Mouse (Mus musculus) gonadal fat pad, adult 2 months (tissue): ENCODE data around the gene Olfr765. TPM values are rescaled to one million over a fixed set of nuclear protein-coding genes. Genes with fewer than 3 reads are reported as not detected.
"Not testable (repeated sequence)": the region's sequence is repeated elsewhere in the genome, so short reads cannot be mapped to it uniquely, and the experiment has no call there.

Experiments
- DNase-seq: peaks from one replicate; pipeline ENCODE4 v3.0.0-alpha.2; 2012; ENCODE audit warnings: low read depth
- polyA plus RNA-seq: library from polyadenylated mRNA; depleted of rRNA; stranded (reverse); fragments of >200 nt; gene quantifications from 2 replicates; pipeline ENCODE4 v1.2.3, GENCODE M21; 2012; rRNA removed

Gene Olfr765
- not detected in 2 replicates for polyA plus RNA-seq

GRCm38 (mm10) chr10:129049898-129050297 lies at the start of gene Olfr765:
TSS of gene Olfr765 (minus strand) at chr10:129049998.
- not testable (repeated sequence) for DNase-seq

GRCm38 (mm10) chr10:129099275-129099674 lies 49.5 kb upstream of the Olfr765 start, which contains the start of gene Olfr768:
TSS of gene Olfr768 (minus strand) at chr10:129099375.
- no peak for DNase-seq

- DNase-seq: not testable (repeated sequence)
Observed at GRCm38 (mm10) chr10:129082810-129083209, 33.0 kb upstream of the Olfr765 start, which contains the start of gene Olfr767. TSS of gene Olfr767 (minus strand) at chr10:129082910.

- DNase-seq: no peak
Observed at GRCm38 (mm10) chr10:129068877-129069276, 19.1 kb upstream of the Olfr765 start, which contains the start of gene Olfr766-ps1. TSS of gene Olfr766-ps1 (minus strand) at chr10:129068977.

- no peak for DNase-seq
Observed at GRCm38 (mm10) chr10:129039796-129040195, 10.0 kb downstream of the Olfr765 start, which contains the start of gene Olfr764-ps1. TSS of gene Olfr764-ps1 (minus strand) at chr10:129039896.

GRCm38 (mm10) chr10:129028343-129028742 lies 21.5 kb downstream of the Olfr765 start:
- DNase-seq: no peak

- no peak for DNase-seq
Observed at GRCm38 (mm10) chr10:129026018-129026662, 23.7 kb downstream of the Olfr765 start.

GRCm38 (mm10) chr10:129023319-129023718 lies 26.5 kb downstream of the Olfr765 start:
- no peak for DNase-seq

GRCm38 (mm10) chr10:129014477-129014876 lies 35.3 kb downstream of the Olfr765 start:
- DNase-seq: no peak

- not testable (repeated sequence) for DNase-seq
Observed at GRCm38 (mm10) chr10:129011511-129011910, 38.3 kb downstream of the Olfr765 start.

GRCm38 (mm10) chr10:129010288-129010841 lies 39.4 kb downstream of the Olfr765 start, which contains the start of gene Olfr763:
TSS of gene Olfr763 (plus strand) at chr10:129010791.
- no peak for DNase-seq

GRCm38 (mm10) chr10:129004032-129004920 lies 45.5 kb downstream of the Olfr765 start:
- DNase-seq: no peak

GRCm38 (mm10) chr10:128996523-128997040 lies 53.2 kb downstream of the Olfr765 start:
- no peak for DNase-seq

- DNase-seq: no peak
Observed at GRCm38 (mm10) chr10:128995796-128996195, 54.0 kb downstream of the Olfr765 start.

Other genes starting within 250 kb of the Olfr765 start
- gene Dnajc14, start 245.9 kb downstream of the Olfr765 start, polyA plus RNA-seq: 18.3 and 21.4 TPM in 2 replicates
- 18.0 and 22.4 TPM in 2 replicates for gene Tmem198b, start 245.6 kb downstream of the Olfr765 start, polyA plus RNA-seq
- gene Sarnp, start 232.7 kb downstream of the Olfr765 start, polyA plus RNA-seq: 8.2 and 8.5 TPM in 2 replicates
- gene Ormdl2, start 228.4 kb downstream of the Olfr765 start, polyA plus RNA-seq: 129 and 147 TPM in 2 replicates
- gene Gdf11, start 158.3 kb downstream of the Olfr765 start, polyA plus RNA-seq: 1.4 and 1.7 TPM in 2 replicates
- 221 and 278 TPM in 2 replicates for gene Cd63, start 149.0 kb downstream of the Olfr765 start, polyA plus RNA-seq
- gene Rdh5, start 127.1 kb downstream of the Olfr765 start, polyA plus RNA-seq: 23.7 and 24.5 TPM in 2 replicates
- 227 and 296 TPM in 2 replicates for gene Bloc1s1, start 126.0 kb downstream of the Olfr765 start, polyA plus RNA-seq
- gene Itga7, start 116.2 kb downstream of the Olfr765 start, polyA plus RNA-seq: 85.0 and 170 TPM in 2 replicates
- 3.9 and 6.2 TPM in 2 replicates for gene Mettl7b, start 89.0 kb downstream of the Olfr765 start, polyA plus RNA-seq
- gene Olfr9, start 60.6 kb downstream of the Olfr765 start, polyA plus RNA-seq: not detected in 2 replicates
- not detected in 2 replicates for gene Olfr763, start 39.2 kb downstream of the Olfr765 start, polyA plus RNA-seq
- not detected in 2 replicates for gene Olfr764-ps1, start 10.1 kb downstream of the Olfr765 start, polyA plus RNA-seq
- gene Olfr766-ps1, start 19.0 kb upstream of the Olfr765 start, polyA plus RNA-seq: not detected in 2 replicates
- not detected in 2 replicates for gene Olfr767, start 32.9 kb upstream of the Olfr765 start, polyA plus RNA-seq
- not detected in 2 replicates for gene Olfr768, start 49.4 kb upstream of the Olfr765 start, polyA plus RNA-seq
- not detected in 2 replicates for gene Olfr769, start 67.9 kb upstream of the Olfr765 start, polyA plus RNA-seq
- gene Olfr770, start 89.0 kb upstream of the Olfr765 start, polyA plus RNA-seq: not detected in 2 replicates
- not detected in 2 replicates for gene Olfr771, start 114.8 kb upstream of the Olfr765 start, polyA plus RNA-seq
- not detected in 2 replicates for gene Olfr772, start 127.9 kb upstream of the Olfr765 start, polyA plus RNA-seq
- not detected in 2 replicates for gene Olfr773, start 137.4 kb upstream of the Olfr765 start, polyA plus RNA-seq
- not detected in 2 replicates for gene Olfr774, start 186.2 kb upstream of the Olfr765 start, polyA plus RNA-seq
- not detected in 2 replicates for gene Olfr775, start 198.4 kb upstream of the Olfr765 start, polyA plus RNA-seq
- gene Olfr776, start 209.1 kb upstream of the Olfr765 start, polyA plus RNA-seq: not detected in 2 replicates
- gene Olfr777, start 221.5 kb upstream of the Olfr765 start, polyA plus RNA-seq: not detected in 2 replicates